Mouse (Mus musculus) lung, embryonic 16.5 days (tissue): ENCODE data around the gene Ttbk1. TPM values are rescaled to one million over a fixed set of nuclear protein-coding genes. Genes with fewer than 3 reads are reported as not detected.

ENCODE experiments used
- ATAC-seq: fragments of 200-750 bp; cut with Nextera tagmentation; 2 replicates; pipeline ENCODE4 v1.8.0; 2017; ENCODE audit warnings: low read depth, mild to moderate bottlenecking, moderate library complexity
- H3K27ac ChIP-seq: fragments of 300-500 bp; sonication (generic); 2 replicates; pipeline ENCODE4 v1.5.1; 2014; ENCODE audit warnings: mild to moderate bottlenecking, control low read depth, low read length
- H3K27me3 ChIP-seq: fragments of 300-500 bp; sonication (generic); 2 replicates; pipeline ENCODE4 v1.6.1; 2014; ENCODE audit warnings: low read depth, low read length, mixed read lengths; ENCODE audit not compliant: control insufficient read depth, insufficient read depth
- H3K36me3 ChIP-seq: fragments of 300-500 bp; sonication (generic); 2 replicates; pipeline ENCODE4 v1.6.1; 2014; ENCODE audit warnings: low read length; ENCODE audit not compliant: control insufficient read depth, insufficient read depth
- H3K4me1 ChIP-seq: fragments of 300-500 bp; sonication (generic); replicated peaks from 2 replicates; pipeline ENCODE4 v1.6.1; 2014; ENCODE audit warnings: low read length, mixed read lengths; ENCODE audit not compliant: control insufficient read depth, insufficient read depth
- H3K4me2 ChIP-seq: fragments of 300-500 bp; sonication (generic); 2 replicates; pipeline ENCODE4 v1.6.1; 2014; ENCODE audit warnings: low read depth, low read length, control low read depth
- H3K4me3 ChIP-seq: fragments of 300-500 bp; sonication (generic); 2 replicates; pipeline ENCODE4 v1.5.1; 2014; ENCODE audit warnings: mild to moderate bottlenecking, low read length, control low read depth
- H3K9ac ChIP-seq: fragments of 300-500 bp; sonication (generic); 2 replicates; pipeline ENCODE4 v1.6.1; 2014; ENCODE audit warnings: low read length, control low read depth
- H3K9me3 ChIP-seq: fragments of 300-500 bp; sonication (generic); 2 replicates; pipeline ENCODE4 v1.6.1; 2016; ENCODE audit warnings: low read length; ENCODE audit not compliant: control insufficient read depth
- WGBS: fragments of 180-500 bp; shearing (Covaris S2); extraction: QIAGEN DNeasy Blood & Tissue Kit; methylation state at CpG from one replicate; pipeline ENCODE4 v1.1.7; 2014; 5-methylcytosine and 5-hydroxymethylcytosine counted together
- polyA plus RNA-seq: library from polyadenylated mRNA; unstranded; fragments of >200 nt; fragmentation: Nextera tagmentation; extraction: Ambion mirVana; gene quantifications from 2 replicates; pipeline ENCODE4 v1.2.1, GENCODE M21; 2015

Ttbk1 gene
- polyA plus RNA-seq, 1 experiment from 2014 or later = 0.03 TPM

DNA sequence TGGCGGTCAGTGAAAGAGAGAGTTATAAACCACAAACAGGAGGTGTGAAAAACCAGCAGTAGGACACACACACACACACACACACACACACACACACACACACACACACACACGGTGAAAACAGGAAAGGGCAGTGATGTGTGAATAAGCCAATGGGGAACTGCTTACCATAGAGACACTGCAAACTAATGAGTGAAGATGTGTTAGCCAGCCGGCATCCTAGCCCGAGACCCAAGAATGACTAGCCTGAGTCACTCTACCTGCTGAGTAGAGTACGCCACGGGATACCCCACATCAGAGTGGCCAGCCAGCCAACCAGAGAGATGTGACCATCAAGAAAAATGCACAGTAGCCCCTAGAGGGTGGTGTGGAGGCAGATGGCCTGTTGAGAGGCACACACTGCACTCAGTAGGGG lies 3.0 kb downstream of the Ttbk1 start:
- 18% methylated on average over 6 of the region's 6 CpGs for WGBS
- ATAC-seq = no peak
- H3K4me3 ChIP-seq = no peak overlapping the region

GRCm38 (mm10) chr17:46484021-46484431 lies 3.4 kb downstream of the Ttbk1 start:
- 3% methylated on average over 13 of the region's 13 CpGs for WGBS
- Histone ChIP-seq H3K27me3 (peaks cover 69% of the 10 kb centered on the region), H3K9me3 (no peaks in the 10 kb centered on the region), H3K4me1 (peaks cover 12% of the 10 kb centered on the region), H3K9ac (peak overlapping the region; percentile 31; the same call in 1 of the 2 replicates), H3K4me2 (peak overlapping the region; percentile 56), H3K4me3 (peak overlapping the region; percentile 39), H3K27ac (no peak overlapping the region), H3K36me3 (no peaks in the 10 kb centered on the region)
- ATAC-seq = 0 out of 2 replicates have a peak, but pooled peaks have one; percentile 9

More for the DNA sequence above, 3.0 kb downstream of the Ttbk1 start:
- Histone ChIP-seq H3K9ac (no peak overlapping the region), H3K4me1 (peaks cover 12% of the 10 kb centered on the region), H3K9me3 (no peaks in the 10 kb centered on the region), H3K27ac (no peak overlapping the region), H3K4me2 (no peak overlapping the region), H3K27me3 (peaks cover 69% of the 10 kb centered on the region), H3K36me3 (no peaks in the 10 kb centered on the region)

DNA sequence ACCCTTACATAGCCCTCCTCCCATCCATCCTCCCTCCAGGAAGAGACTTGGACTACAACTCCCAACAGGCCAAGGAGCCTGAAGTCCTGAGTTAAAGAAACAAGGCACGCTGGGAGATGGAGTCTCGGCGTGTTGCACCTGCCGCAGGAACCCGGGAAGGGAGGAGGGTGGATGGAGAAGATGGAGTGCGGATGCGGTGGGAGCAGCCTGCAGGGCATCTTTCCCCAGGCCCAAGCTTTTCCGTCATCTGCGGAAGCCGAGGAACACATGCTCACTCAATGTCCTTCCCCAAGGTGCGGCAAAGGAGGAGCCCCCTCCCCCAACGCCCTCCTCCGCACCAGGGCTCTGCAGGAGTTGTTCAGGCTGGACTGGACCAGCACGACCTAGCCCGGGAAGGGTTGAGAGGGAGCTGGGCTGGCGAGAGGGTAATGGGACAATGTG lies 3.9 kb downstream of the Ttbk1 start:
- peak overlapping the region; percentile 56 for H3K4me2 ChIP-seq
- H3K36me3 ChIP-seq = no peaks in the 10 kb centered on the region
- H3K4me1 ChIP-seq = peaks cover 12% of the 10 kb centered on the region
- H3K9me3 ChIP-seq = no peaks in the 10 kb centered on the region
- H3K27me3 ChIP-seq = peaks cover 64% of the 10 kb centered on the region
- peak; percentile 49 for ATAC-seq
- no peak overlapping the region for H3K27ac ChIP-seq
- under 1% methylated on average over 16 of the region's 16 CpGs for WGBS
- peak overlapping the region; percentile 31; the same call in 1 of the 2 replicates for H3K9ac ChIP-seq
- H3K4me3 ChIP-seq = peak overlapping the region; percentile 39

DNA sequence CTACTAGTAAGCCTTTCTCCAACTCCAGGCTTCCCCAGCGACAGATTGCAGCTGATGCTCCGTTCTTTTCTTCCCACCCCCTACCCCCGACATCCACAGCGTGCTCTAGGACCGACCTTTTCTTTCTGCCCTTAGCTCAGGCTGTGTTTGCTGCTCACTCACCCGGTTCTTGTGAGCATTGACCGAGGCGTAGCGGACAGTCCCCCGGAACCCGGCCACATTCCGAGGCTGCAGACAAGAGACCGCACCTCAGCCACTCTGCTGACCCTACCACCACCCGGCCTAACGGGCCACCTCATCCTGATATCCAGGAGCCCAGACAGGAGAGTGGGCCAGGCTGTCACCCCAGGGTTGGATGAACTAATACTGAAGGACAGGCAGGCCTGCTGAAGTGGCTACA lies 10.2 kb downstream of the Ttbk1 start:
- 75% methylated on average over 15 of the region's 15 CpGs for WGBS
- H3K4me1 ChIP-seq = no peaks in the 10 kb centered on the region
- H3K9ac ChIP-seq = no peak overlapping the region
- no peak for ATAC-seq
- no peak overlapping the region for H3K4me3 ChIP-seq
- no peak overlapping the region for H3K4me2 ChIP-seq
- H3K27ac ChIP-seq = no peak overlapping the region
- H3K36me3 ChIP-seq = no peaks in the 10 kb centered on the region
- H3K9me3 ChIP-seq = no peaks in the 10 kb centered on the region
- H3K27me3 ChIP-seq = peaks cover 10% of the 10 kb centered on the region

GRCm38 (mm10) chr17:46476601-46477000 lies 10.9 kb downstream of the Ttbk1 start:
- H3K9ac ChIP-seq = no peak overlapping the region
- H3K36me3 ChIP-seq = no peaks in the 10 kb centered on the region
- H3K4me3 ChIP-seq = no peak overlapping the region
- no peaks in the 10 kb centered on the region for H3K4me1 ChIP-seq
- H3K27me3 ChIP-seq = peaks cover 10% of the 10 kb centered on the region
- H3K9me3 ChIP-seq = no peaks in the 10 kb centered on the region
- no peak overlapping the region for H3K4me2 ChIP-seq
- ATAC-seq = no peak
- no peak overlapping the region for H3K27ac ChIP-seq
- WGBS = 56% methylated on average over 8 of the region's 8 CpGs

- H3K4me2 ChIP-seq = no peak overlapping the region
- 50% methylated on average over 9 of the region's 9 CpGs for WGBS
- no peak overlapping the region for H3K27ac ChIP-seq
- peaks cover 2% of the 10 kb centered on the region; the same call in 1 of the 2 replicates for H3K27me3 ChIP-seq
- no peaks in the 10 kb centered on the region for H3K36me3 ChIP-seq
- peak overlapping the region; percentile 11; the same call in 1 of the 2 replicates for H3K9ac ChIP-seq
- no peaks in the 10 kb centered on the region for H3K9me3 ChIP-seq
- H3K4me3 ChIP-seq = no peak overlapping the region
- ATAC-seq = no peak
- no peaks in the 10 kb centered on the region for H3K4me1 ChIP-seq
Measured at GRCm38 (mm10) chr17:46467830-46468229, 19.6 kb downstream of the Ttbk1 start.

GRCm38 (mm10) chr17:46462226-46462625 lies 25.2 kb downstream of the Ttbk1 start:
- peaks cover 38% of the 10 kb centered on the region for H3K27me3 ChIP-seq
- no peak overlapping the region for H3K4me3 ChIP-seq
- no peak overlapping the region for H3K9ac ChIP-seq
- ATAC-seq = no peak
- no peak overlapping the region for H3K4me2 ChIP-seq
- H3K4me1 ChIP-seq = peaks cover 7% of the 10 kb centered on the region; the same call in 1 of the 2 replicates
- H3K27ac ChIP-seq = no peak overlapping the region
- no peaks in the 10 kb centered on the region for H3K9me3 ChIP-seq
- H3K36me3 ChIP-seq = no peaks in the 10 kb centered on the region
- 77% methylated on average over 5 of the region's 5 CpGs for WGBS

GRCm38 (mm10) chr17:46461347-46461746 lies 26.1 kb downstream of the Ttbk1 start:
- H3K27me3 ChIP-seq = peaks cover 43% of the 10 kb centered on the region

DNA sequence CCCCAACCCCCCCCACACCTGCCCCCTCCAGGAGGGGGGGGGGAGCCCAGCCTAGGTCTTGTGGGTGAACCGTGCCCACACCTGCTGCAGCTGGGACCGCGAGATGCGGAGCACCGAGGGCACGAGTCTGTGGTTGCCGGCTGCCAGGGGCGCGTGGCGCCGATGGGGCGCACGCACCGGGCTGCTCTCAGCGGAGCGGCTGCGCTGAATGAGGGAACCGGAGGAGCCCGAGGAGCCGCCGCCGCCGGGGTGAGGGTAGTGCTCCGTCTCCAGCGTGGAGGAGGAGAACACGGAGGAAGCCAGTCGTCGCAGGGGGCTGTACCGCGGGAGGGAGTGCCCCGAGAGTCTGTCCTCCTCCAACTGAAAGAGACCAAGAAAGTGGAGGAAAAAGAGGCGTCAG lies 26.8 kb downstream of the Ttbk1 start:
- no peak overlapping the region for H3K27ac ChIP-seq
- 0% methylated on average over 32 of the region's 32 CpGs for WGBS
- ATAC-seq = no peak
- no peaks in the 10 kb centered on the region for H3K36me3 ChIP-seq
- H3K4me2 ChIP-seq = peak overlapping the region; percentile 65
- H3K27me3 ChIP-seq = peaks cover 50% of the 10 kb centered on the region
- H3K4me3 ChIP-seq = peak overlapping the region; percentile 44
- H3K9me3 ChIP-seq = no peaks in the 10 kb centered on the region
- H3K4me1 ChIP-seq = peaks cover 8% of the 10 kb centered on the region
- H3K9ac ChIP-seq = peak overlapping the region; percentile 55

More at GRCm38 (mm10) chr17:46461347-46461746, 26.1 kb downstream of the Ttbk1 start:
- Histone ChIP-seq H3K4me2 (peak overlapping the region; percentile 65), H3K4me3 (peak overlapping the region; percentile 44), H3K4me1 (peaks cover 7% of the 10 kb centered on the region; the same call in 1 of the 2 replicates), H3K9ac (no peak overlapping the region), H3K36me3 (no peaks in the 10 kb centered on the region), H3K9me3 (no peaks in the 10 kb centered on the region), H3K27ac (no peak overlapping the region)
- no peak for ATAC-seq
- 6% methylated on average over 8 of the region's 8 CpGs for WGBS
